Mouse (Mus musculus) ES-Bruce4 (cell line): ENCODE measurements around the gene Ints5.

ENCODE experiments used
- CTCF ChIP-seq: IDR thresholded peaks from one replicate; pipeline ENCODE4 v1.8.1; 2011; ENCODE audit warnings: low read depth, low read length
- EP300 ChIP-seq: IDR thresholded peaks from 2 replicates; pipeline ENCODE4 v1.6.1; 2011; ENCODE audit warnings: low read depth, low read length; ENCODE audit not compliant: insufficient read depth

DNA sequence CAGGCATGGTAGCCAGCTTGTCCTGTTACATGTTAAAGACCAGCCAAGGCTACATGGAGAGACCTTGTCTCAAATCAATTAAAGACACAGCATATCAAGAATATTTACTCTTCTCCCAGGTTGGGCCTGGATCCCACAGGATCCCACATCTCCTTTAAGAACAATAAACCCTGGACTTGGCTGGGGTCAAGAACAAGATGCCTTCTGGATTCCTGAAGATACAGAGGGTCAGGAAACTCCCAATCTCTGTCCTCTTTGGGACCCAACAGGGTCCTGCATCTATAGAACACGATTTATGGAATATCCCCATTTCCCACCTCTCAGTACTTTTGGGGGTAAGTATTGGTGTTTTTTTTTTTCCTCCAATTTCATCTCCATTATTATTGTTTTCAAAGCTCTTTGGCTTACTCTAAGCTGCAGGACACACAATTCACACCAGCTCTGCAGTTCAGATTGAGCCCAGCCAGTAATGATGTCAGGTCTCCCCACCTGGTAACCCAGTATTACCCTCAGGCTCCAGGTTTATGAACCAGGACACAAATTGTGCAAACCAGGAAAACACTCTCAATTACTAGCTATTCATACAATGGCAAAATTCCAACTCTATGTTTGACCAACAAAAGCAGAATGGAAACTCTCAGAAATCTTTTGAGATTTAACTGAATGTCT lies 5.8 kb upstream of the Ints5 start:
- TF ChIP-seq CTCF: no peak
- TF ChIP-seq EP300: no peak
